Mouse (Mus musculus) spleen, adult 2 months (tissue): ENCODE measurements around the gene Cdc25b. TPM values are rescaled to one million over a fixed set of nuclear protein-coding genes. Genes with fewer than 3 reads are reported as not detected.

ENCODE experiments used
- DNase-seq, 2 experiments: peaks; one replicate each; pipeline versions ENCODE4 v3.0.0 to v3.0.0-alpha.2; 2012 to 2021; ENCODE audit warnings: low spot score in 2 of 2, low read depth in 1 of 2
- H3K27ac ChIP-seq: fragments of 200-500 bp; 2 replicates; pipeline ENCODE4 v1.5.1; 2012; ENCODE audit warnings: low read length, inconsistent platforms; ENCODE audit not compliant: insufficient read depth
- H3K27me3 ChIP-seq: fragments of 200-500 bp; 2 replicates; pipeline ENCODE4 v1.6.1; 2012; ENCODE audit warnings: mild to moderate bottlenecking, moderate library complexity, low read length, inconsistent platforms; ENCODE audit not compliant: control insufficient read depth, insufficient read depth
- H3K36me3 ChIP-seq: fragments of 200-500 bp; 2 replicates; pipeline ENCODE4 v1.6.1; 2012; ENCODE audit warnings: mild to moderate bottlenecking, low read length, inconsistent platforms; ENCODE audit not compliant: control insufficient read depth, insufficient read depth
- H3K4me1 ChIP-seq: fragments of 200-500 bp; 2 replicates; pipeline ENCODE4 v1.6.1; 2011; ENCODE audit warnings: inconsistent platforms; ENCODE audit not compliant: control insufficient read depth, insufficient read depth, insufficient read length
- H3K4me3 ChIP-seq: fragments of 200-500 bp; 2 replicates; pipeline ENCODE4 v1.5.1; 2011; ENCODE audit warnings: mild to moderate bottlenecking, inconsistent platforms; ENCODE audit not compliant: insufficient read depth, insufficient read length; ENCODE audit errors: extremely low read depth
- CTCF ChIP-seq: fragments of 200-500 bp; IDR thresholded peaks from 2 replicates; pipeline ENCODE4 v1.5.1; 2011; ENCODE audit warnings: mild to moderate bottlenecking, inconsistent platforms; ENCODE audit not compliant: insufficient read depth, insufficient read length, insufficient replicate concordance; ENCODE audit errors: extremely low read depth
- POLR2A ChIP-seq: fragments of 200-500 bp; IDR thresholded peaks from 2 replicates; pipeline ENCODE4 v1.6.1; 2011; ENCODE audit warnings: low read depth, low read length, inconsistent platforms
- WGBS: fragments of 180-500 bp; shearing (Covaris S2); methylation state at CpG from one replicate; pipeline ENCODE4 v1.1.7; 2018; 5-methylcytosine and 5-hydroxymethylcytosine counted together
- polyA plus RNA-seq: library from polyadenylated mRNA; depleted of rRNA; stranded (reverse); fragments of >200 nt; gene quantifications from 2 replicates; pipeline ENCODE4 v1.2.3, GENCODE M21; 2012

Cdc25b gene
- polyA plus RNA-seq, 1 experiment = 85.6 TPM

GRCm38 (mm10) chr2:131177932-131178331 lies 8.8 kb upstream of the Cdc25b start:
- H3K4me3 ChIP-seq = no peak overlapping the region
- TF ChIP-seq CTCF (no peak), POLR2A (no peak)
- H3K4me1 ChIP-seq = peaks cover 9% of the 10 kb centered on the region
- WGBS = 83% methylated on average over 9 of the region's 9 CpGs
- H3K36me3 ChIP-seq = no peaks in the 10 kb centered on the region
- H3K27me3 ChIP-seq = no peaks in the 10 kb centered on the region
- DNase-seq = no peak
- H3K27ac ChIP-seq = no peak overlapping the region

DNA sequence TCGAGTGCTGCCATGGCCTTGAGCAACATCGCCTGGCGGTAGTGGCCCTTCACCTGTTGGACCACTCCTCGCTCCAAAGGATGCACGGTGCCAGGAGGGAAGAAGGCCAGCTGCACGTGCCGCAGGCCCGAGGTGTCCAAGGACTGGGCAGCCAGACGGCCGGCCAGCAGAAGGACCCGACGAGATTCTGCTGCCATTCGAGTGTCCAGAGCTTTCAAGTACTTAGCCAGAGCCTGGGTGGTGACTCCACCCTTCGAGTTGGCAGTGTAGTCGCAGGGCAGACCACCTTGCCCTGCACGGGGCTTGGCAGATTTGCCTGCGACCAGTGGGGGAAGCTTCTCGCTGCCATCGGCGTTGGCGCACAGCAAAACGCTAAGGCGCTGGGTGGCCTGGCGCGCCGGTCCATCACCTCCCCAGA lies 7.9 kb upstream of the Cdc25b start:
- Histone ChIP-seq H3K36me3 (no peaks in the 10 kb centered on the region), H3K4me1 (peaks cover 9% of the 10 kb centered on the region), H3K27ac (peak overlapping the region; percentile 69; the same call in 1 of the 2 replicates), H3K27me3 (no peaks in the 10 kb centered on the region), H3K4me3 (peak overlapping the region; percentile 78; the same call in 1 of the 2 replicates)
- no peak for DNase-seq
- no peak for TF ChIP-seq POLR2A
- no peak for TF ChIP-seq CTCF
- 50% methylated on average over 26 of the region's 26 CpGs for WGBS

- WGBS = under 1% methylated on average over 67 of the region's 67 CpGs
- Histone ChIP-seq H3K4me3 (peak overlapping the region; percentile 78), H3K27me3 (no peaks in the 10 kb centered on the region), H3K36me3 (no peaks in the 10 kb centered on the region), H3K27ac (peak overlapping the region; percentile 69), H3K4me1 (peaks cover 9% of the 10 kb centered on the region)
- TF ChIP-seq CTCF (no peak), POLR2A (no peak)
- DNase-seq = peak in 1 of 2 experiments; percentile 40
These were observed 7.4 kb upstream of the Cdc25b start for GRCm38 (mm10) chr2:131179246-131179886.

DNA sequence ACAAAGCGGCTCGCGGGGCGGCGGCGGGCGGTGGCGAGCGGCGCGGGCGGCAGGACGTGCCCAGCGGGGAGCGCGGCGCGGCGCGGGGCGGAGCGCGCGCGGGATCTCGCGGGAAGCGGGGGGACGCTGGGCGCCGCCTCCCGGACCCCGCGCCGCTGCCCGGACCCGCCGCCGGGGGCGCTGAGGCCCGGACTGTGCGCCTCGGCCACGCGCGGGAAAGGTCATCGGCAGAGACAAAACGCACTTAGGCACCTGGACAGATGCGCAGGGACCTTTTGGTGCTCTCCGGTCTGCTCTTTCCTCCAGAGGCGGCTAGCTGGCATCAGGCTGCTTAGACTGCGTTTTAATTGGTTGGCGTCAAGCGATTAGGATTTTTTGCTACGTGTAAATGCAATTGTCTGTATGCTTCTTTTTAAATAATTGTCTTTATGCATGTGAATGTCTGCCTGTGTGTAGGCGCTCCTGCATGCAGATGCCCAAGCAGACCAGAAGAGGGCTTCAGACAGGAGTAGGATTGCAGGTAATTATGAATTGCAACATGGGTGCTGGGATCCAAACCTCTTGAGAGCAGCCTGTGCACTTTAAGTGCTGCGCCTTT lies 6.7 kb upstream of the Cdc25b start, which contains the start of gene Cenpb:
Cenpb (minus strand) TSS at position 78 of the 598 bp plus-strand sequence.
- Histone ChIP-seq H3K4me3 (peak within 1 kb of the TSS; percentile 78), H3K27ac (peak within 1 kb of the TSS; percentile 69), H3K36me3 (no peaks in the 10 kb centered on the region), H3K27me3 (no peaks in the 10 kb centered on the region), H3K4me1 (peaks cover 9% of the 10 kb centered on the region)
- WGBS = 4% methylated on average over 57 of the region's 57 CpGs
- TF ChIP-seq CTCF (peak; percentile 54; the same call in 1 of the 2 replicates), POLR2A (no peak)
- peak; percentile 44 to 73 for DNase-seq

DNA sequence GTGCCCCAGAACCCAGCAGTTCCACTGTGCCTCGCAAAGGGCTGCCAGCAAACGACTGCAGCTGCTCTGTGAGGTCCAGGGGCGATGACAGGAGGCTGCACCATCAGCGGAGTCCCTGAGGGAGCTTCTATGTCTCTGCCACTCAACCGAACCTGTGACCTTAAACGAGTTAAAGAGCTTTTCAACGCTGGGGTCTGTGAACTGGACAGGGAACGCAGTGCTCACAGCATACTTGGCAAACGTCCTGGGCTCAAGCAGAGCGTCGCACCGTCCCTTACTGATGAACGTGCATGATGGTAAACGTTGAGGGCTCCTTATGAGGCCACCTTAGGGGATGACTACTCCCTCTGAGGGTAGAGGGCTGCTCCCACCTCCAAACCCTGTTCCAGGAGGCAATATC lies 406 bp upstream of the Cdc25b start:
- no peaks in the 10 kb centered on the region for H3K36me3 ChIP-seq

GRCm38 (mm10) chr2:131187602-131187922 lies 813 bp downstream of the Cdc25b start:
- Histone ChIP-seq H3K36me3 (peaks cover 4% of the 10 kb centered on the region), H3K4me3 (peak overlapping the region; percentile 94), H3K27ac (peak overlapping the region; percentile 88), H3K27me3 (no peaks in the 10 kb centered on the region), H3K4me1 (peaks cover 28% of the 10 kb centered on the region; the same call in 1 of the 2 replicates)
- no peak for TF ChIP-seq CTCF
- WGBS = 45% methylated on average over 3 of the region's 3 CpGs
- DNase-seq = no peak

More for the DNA sequence above, 406 bp upstream of the Cdc25b start:
- H3K27ac ChIP-seq = peak overlapping the region; percentile 44
- 3% methylated on average over 14 of the region's 14 CpGs for WGBS
- peaks cover 26% of the 10 kb centered on the region; the same call in 1 of the 2 replicates for H3K4me1 ChIP-seq
- peak overlapping the region; percentile 94 for H3K4me3 ChIP-seq
- TF ChIP-seq POLR2A (no peak), CTCF (no peak)
- H3K27me3 ChIP-seq = no peaks in the 10 kb centered on the region
- no peak for DNase-seq

- no peaks in the 10 kb centered on the region for H3K27me3 ChIP-seq
- H3K27ac ChIP-seq = no peak overlapping the region
- 81% methylated on average over 5 of the region's 5 CpGs for WGBS
- H3K4me1 ChIP-seq = peaks cover 30% of the 10 kb centered on the region; the same call in 1 of the 2 replicates
- no peak for DNase-seq
- no peak for TF ChIP-seq POLR2A
- TF ChIP-seq CTCF = no peak
- no peak overlapping the region for H3K4me3 ChIP-seq
- peaks cover 12% of the 10 kb centered on the region for H3K36me3 ChIP-seq
These were observed 1.6 kb downstream of the Cdc25b start for GRCm38 (mm10) chr2:131188311-131188710.
